Mouse (Mus musculus) midbrain, embryonic 10.5 days (tissue): ENCODE measurements at regions not wholly inside any gene's neighbourhood (a gene's known extent, or its start where the extent isn't known, plus 50 kb on each side); places are given as distances from the start of the nearest gene placed in this dataset.
"Not testable (repeated sequence)": the region's sequence is repeated elsewhere in the genome, so short reads cannot be mapped to it uniquely, and the experiment has no call there.

Experiments used
- DNase-seq: peaks from one replicate; pipeline ENCODE4 v3.0.0-alpha.2; 2017; ENCODE audit warnings: low spot score
- H3K27ac ChIP-seq: fragments of 300-500 bp; sonication (generic); replicated peaks from 2 replicates; pipeline ENCODE4 v1.5.1; 2016; ENCODE audit warnings: mild to moderate bottlenecking
- H3K27me3 ChIP-seq: fragments of 300-500 bp; sonication (generic); 2 replicates; pipeline ENCODE4 v1.6.1; 2016; ENCODE audit warnings: low read depth, mild to moderate bottlenecking; ENCODE audit not compliant: poor library complexity, severe bottlenecking
- H3K36me3 ChIP-seq: fragments of 300-500 bp; sonication (generic); 2 replicates; pipeline ENCODE4 v1.6.1; 2016; ENCODE audit warnings: mild to moderate bottlenecking, moderate library complexity
- H3K4me1 ChIP-seq: fragments of 300-500 bp; sonication (generic); 2 replicates; pipeline ENCODE4 v1.6.1; 2016
- H3K4me3 ChIP-seq: fragments of 300-500 bp; sonication (generic); 2 replicates; pipeline ENCODE4 v1.5.1; 2016; ENCODE audit warnings: mild to moderate bottlenecking, moderate library complexity
- H3K9me3 ChIP-seq: fragments of 300-500 bp; sonication (generic); replicated peaks from 2 replicates; pipeline ENCODE4 v1.6.1; 2016; ENCODE audit warnings: mild to moderate bottlenecking
- WGBS: fragments of 180-500 bp; shearing (Covaris S2); methylation state at CpG from one replicate; pipeline ENCODE4 v1.1.7; 2016; 5-methylcytosine and 5-hydroxymethylcytosine counted together

GRCm38 (mm10) chr3:152040751-152041150, 125.3 kb downstream of the Gipc2 start:
- no peak for DNase-seq
- Histone ChIP-seq H3K4me1 (no peaks in the 10 kb centered on the region), H3K4me3 (no peak overlapping the region), H3K36me3 (no peaks in the 10 kb centered on the region), H3K27ac (no peak overlapping the region), H3K27me3 (no peaks in the 10 kb centered on the region), H3K9me3 (no peaks in the 10 kb centered on the region)
- WGBS, result 91% methylated on average over 5 of the region's 5 CpGs

- 91% methylated on average over 5 of the region's 5 CpGs for WGBS
- H3K36me3 ChIP-seq, H3K4me3 ChIP-seq, H3K27ac ChIP-seq, H3K9me3 ChIP-seq, H3K4me1 ChIP-seq, H3K27me3 ChIP-seq, DNase-seq: not testable (repeated sequence)
Measured at GRCm38 (mm10) chr3:152036819-152037218, 129.2 kb downstream of the Gipc2 start.

GRCm38 (mm10) chr3:152035416-152035815, 130.6 kb downstream of the Gipc2 start:
- H3K4me1 ChIP-seq, result no peaks in the 10 kb centered on the region
- no peak for DNase-seq
- H3K9me3 ChIP-seq, result no peaks in the 10 kb centered on the region
- H3K27ac ChIP-seq, result no peak overlapping the region
- 84% methylated on average over 5 of the region's 5 CpGs for WGBS
- no peaks in the 10 kb centered on the region for H3K27me3 ChIP-seq
- no peak overlapping the region for H3K4me3 ChIP-seq
- no peaks in the 10 kb centered on the region for H3K36me3 ChIP-seq

- Histone ChIP-seq H3K4me1 (no peaks in the 10 kb centered on the region), H3K36me3 (no peaks in the 10 kb centered on the region), H3K27ac (no peak overlapping the region), H3K4me3 (no peak overlapping the region), H3K9me3 (no peaks in the 10 kb centered on the region), H3K27me3 (no peaks in the 10 kb centered on the region)
- WGBS, result 87% methylated on average over 10 of the region's 10 CpGs
- DNase-seq, result no peak
Measured at GRCm38 (mm10) chr3:152034686-152035085, 131.3 kb downstream of the Gipc2 start.

- no peak overlapping the region for H3K4me3 ChIP-seq
- no peaks in the 10 kb centered on the region for H3K27me3 ChIP-seq
- H3K27ac ChIP-seq, result no peak overlapping the region
- H3K9me3 ChIP-seq, result no peaks in the 10 kb centered on the region
- DNase-seq, result no peak
- WGBS, result 69% methylated on average over 2 of the region's 2 CpGs
- H3K36me3 ChIP-seq, result no peaks in the 10 kb centered on the region
- H3K4me1 ChIP-seq, result no peaks in the 10 kb centered on the region
Measured at GRCm38 (mm10) chr3:152034221-152034620, 131.8 kb downstream of the Gipc2 start.

GRCm38 (mm10) chr3:152032663-152033318, 133.2 kb downstream of the Gipc2 start:
- no peaks in the 10 kb centered on the region for H3K27me3 ChIP-seq
- H3K4me3 ChIP-seq, result no peak overlapping the region
- H3K27ac ChIP-seq, result no peak overlapping the region
- H3K4me1 ChIP-seq, result no peaks in the 10 kb centered on the region
- DNase-seq, result no peak
- H3K9me3 ChIP-seq, result no peaks in the 10 kb centered on the region
- WGBS, result 87% methylated on average over 3 of the region's 3 CpGs
- H3K36me3 ChIP-seq, result no peaks in the 10 kb centered on the region

GRCm38 (mm10) chr3:152028695-152029094, 137.3 kb downstream of the Gipc2 start:
- Histone ChIP-seq H3K27me3 (no peaks in the 10 kb centered on the region), H3K4me3 (no peak overlapping the region), H3K9me3 (no peaks in the 10 kb centered on the region), H3K36me3 (no peaks in the 10 kb centered on the region), H3K27ac (no peak overlapping the region), H3K4me1 (no peaks in the 10 kb centered on the region)
- no peak for DNase-seq
- WGBS, result 84% methylated on average over 1 of the region's 1 CpGs

GRCm38 (mm10) chr3:152026034-152026433, 140.0 kb downstream of the Gipc2 start:
- Histone ChIP-seq H3K9me3 (no peaks in the 10 kb centered on the region), H3K27me3 (no peaks in the 10 kb centered on the region), H3K4me3 (no peak overlapping the region), H3K36me3 (no peaks in the 10 kb centered on the region), H3K27ac (no peak overlapping the region), H3K4me1 (no peaks in the 10 kb centered on the region)
- WGBS, result 89% methylated on average over 4 of the region's 4 CpGs
- no peak for DNase-seq

- no peak overlapping the region for H3K4me3 ChIP-seq
- H3K27ac ChIP-seq, result no peak overlapping the region
- WGBS, result 93% methylated on average over 8 of the region's 8 CpGs
- no peaks in the 10 kb centered on the region for H3K27me3 ChIP-seq
- no peaks in the 10 kb centered on the region for H3K9me3 ChIP-seq
- H3K4me1 ChIP-seq, result no peaks in the 10 kb centered on the region
- no peak for DNase-seq
- H3K36me3 ChIP-seq, result no peaks in the 10 kb centered on the region
Measured at GRCm38 (mm10) chr3:152025122-152025521, 140.9 kb downstream of the Gipc2 start.

GRCm38 (mm10) chr3:152006747-152007146, 159.3 kb downstream of the Gipc2 start:
- H3K9me3 ChIP-seq, result no peaks in the 10 kb centered on the region
- no peak for DNase-seq
- no peak overlapping the region for H3K27ac ChIP-seq
- no peaks in the 10 kb centered on the region for H3K27me3 ChIP-seq
- WGBS, result 91% methylated on average over 4 of the region's 4 CpGs
- H3K4me3 ChIP-seq, result no peak overlapping the region
- no peaks in the 10 kb centered on the region for H3K36me3 ChIP-seq
- H3K4me1 ChIP-seq, result no peaks in the 10 kb centered on the region

GRCm38 (mm10) chr3:152005366-152006025, 160.5 kb downstream of the Gipc2 start:
- Histone ChIP-seq H3K27me3 (no peaks in the 10 kb centered on the region), H3K4me3 (no peak overlapping the region), H3K4me1 (no peaks in the 10 kb centered on the region), H3K27ac (no peak overlapping the region), H3K9me3 (no peaks in the 10 kb centered on the region), H3K36me3 (no peaks in the 10 kb centered on the region)
- no peak for DNase-seq
- WGBS, result 85% methylated on average over 3 of the region's 3 CpGs

GRCm38 (mm10) chr3:152004411-152004955, 161.5 kb downstream of the Gipc2 start:
- no peak overlapping the region for H3K27ac ChIP-seq
- H3K36me3 ChIP-seq, result no peaks in the 10 kb centered on the region
- no peaks in the 10 kb centered on the region for H3K4me1 ChIP-seq
- WGBS, result 93% methylated on average over 7 of the region's 7 CpGs
- H3K4me3 ChIP-seq, result no peak overlapping the region
- H3K9me3 ChIP-seq, result no peaks in the 10 kb centered on the region
- H3K27me3 ChIP-seq, result no peaks in the 10 kb centered on the region
- no peak for DNase-seq

GRCm38 (mm10) chr3:151997534-151998107, 160.2 kb upstream of the Ptgfr start:
- Histone ChIP-seq H3K4me3 (no peak overlapping the region), H3K36me3 (no peaks in the 10 kb centered on the region), H3K27ac (no peak overlapping the region), H3K4me1 (no peaks in the 10 kb centered on the region), H3K9me3 (no peaks in the 10 kb centered on the region), H3K27me3 (no peaks in the 10 kb centered on the region)
- WGBS, result 89% methylated on average over 4 of the region's 4 CpGs
- no peak for DNase-seq
